Comparison of ENCODE assay signal across 9 mouse cellular contexts in genomic region chr12:28675925-28676209, GRCm38 (mm10). TPM values are rescaled to one million over a fixed set of nuclear protein-coding genes. Genes with fewer than 3 reads are reported as not detected.
DNase-seq lines count a peak whose midpoint lies in the region; ATAC-seq and TF ChIP-seq lines count a peak whose summit lies in the region.
"Had no signal": no experiment of that assay in that cellular context is flagged by ENCODE, and none has a peak within 500 bp of the region (broad histone marks: within the 10 kb centered on the region; RNA-seq: fewer than 3 reads in every experiment).

No protein-coding gene starts in this region.

- H3K27ac ChIP-seq in lung, embryonic 14.5 days (ENCODE audit: low read depth): peak overlapping the region; percentile 95
- H3K27ac ChIP-seq in forebrain, embryonic 10.5 days: peak overlapping the region; percentile 89
- H3K27ac ChIP-seq in limb, embryonic 11.5 days (replicated peaks; ENCODE audit: low read depth, low read length): peak overlapping the region; percentile 80
- peak overlapping the region; percentile 93 for H3K27ac ChIP-seq in neural tube, embryonic 15.5 days (replicated peaks)

- H3K4me1 ChIP-seq in lung, embryonic 14.5 days (ENCODE audit: insufficient read depth): peaks cover 9% of the 10 kb centered on the region
- H3K4me1 ChIP-seq in forebrain, embryonic 10.5 days: peaks cover 19% of the 10 kb centered on the region
- H3K4me1 ChIP-seq in limb, embryonic 11.5 days (ENCODE audit: control insufficient read depth, insufficient read depth, low read length): no peaks in the 10 kb centered on the region
- peaks cover 18% of the 10 kb centered on the region for H3K4me1 ChIP-seq in neural tube, embryonic 15.5 days

- no peak for DNase-seq in lung, embryonic 14.5 days
- DNase-seq in lung, postnatal 4 days: no peak
- no peak for DNase-seq in forebrain, embryonic 10.5 days (ENCODE audit: extremely low spot score, low spot score)
- DNase-seq in limb, embryonic 11.5 days (ENCODE audit: low spot score): no peak
- no peak for DNase-seq in thymus, postnatal 14 days
- DNase-seq in left cerebral cortex, postnatal 14 days (ENCODE audit: low spot score in 2 of 2): no peak
- DNase-seq in right cerebral cortex, postnatal 25 days: no peak

- peak overlapping the region; percentile 74 for H3K4me2 ChIP-seq in lung, embryonic 14.5 days
- peak overlapping the region; percentile 54 for H3K4me2 ChIP-seq in limb, embryonic 11.5 days (ENCODE audit: low read depth, severe bottlenecking)
- H3K4me2 ChIP-seq in neural tube, embryonic 15.5 days: peak overlapping the region; percentile 62

- peak overlapping the region; percentile 53 for H3K4me3 ChIP-seq in lung, embryonic 14.5 days (ENCODE audit: low read depth, low read length)
- H3K4me3 ChIP-seq in forebrain, embryonic 10.5 days: peak overlapping the region; percentile 61
- peak overlapping the region; percentile 47 for H3K4me3 ChIP-seq in limb, embryonic 11.5 days (ENCODE audit: low read depth, low read length)
- peak overlapping the region; percentile 54 for H3K4me3 ChIP-seq in neural tube, embryonic 15.5 days (replicated peaks)

- TF ChIP-seq CTCF in lung, embryonic 14.5 days (IDR thresholded peaks at IDR 0.05; ENCODE audit: low read depth): no peak

- H3K9me3 ChIP-seq in lung, embryonic 14.5 days (ENCODE audit: low read depth, low read length): no peaks in the 10 kb centered on the region
- no peaks in the 10 kb centered on the region; the same call in 1 of the 2 replicates for H3K9me3 ChIP-seq in forebrain, embryonic 10.5 days
- 0 out of 2 replicates have a peak, but pooled peaks cover 2% of the 10 kb centered on the region for H3K9me3 ChIP-seq in limb, embryonic 11.5 days (ENCODE audit: control insufficient read depth, low read length)
- H3K9me3 ChIP-seq in neural tube, embryonic 15.5 days (replicated peaks): no peaks in the 10 kb centered on the region

- peaks cover 9% of the 10 kb centered on the region for H3K36me3 ChIP-seq in lung, embryonic 14.5 days (ENCODE audit: insufficient read depth)
- peaks cover 30% of the 10 kb centered on the region for H3K36me3 ChIP-seq in forebrain, embryonic 10.5 days (replicated peaks)
- no peaks in the 10 kb centered on the region; the same call in 1 of the 2 replicates for H3K36me3 ChIP-seq in limb, embryonic 11.5 days (ENCODE audit: control insufficient read depth, insufficient read depth, low read length)
- H3K36me3 ChIP-seq in neural tube, embryonic 15.5 days: peaks cover 5% of the 10 kb centered on the region; the same call in 1 of the 2 replicates

- intact Hi-C loops in left cerebral cortex, postnatal 14 days (cut with DNase I): no loop called here

- 51% methylated on average over 5 of the region's 5 CpGs for WGBS in lung, embryonic 14.5 days
- WGBS in forebrain, embryonic 10.5 days: 76% methylated on average over 5 of the region's 5 CpGs
- WGBS in limb, embryonic 11.5 days: 72% methylated on average over 5 of the region's 5 CpGs
- WGBS in neural tube, embryonic 15.5 days: 77% methylated on average over 5 of the region's 5 CpGs

- no peaks in the 10 kb centered on the region for H3K27me3 ChIP-seq in lung, embryonic 14.5 days (ENCODE audit: insufficient read depth, low read length)
- H3K27me3 ChIP-seq in forebrain, embryonic 10.5 days (ENCODE audit: poor library complexity, severe bottlenecking): no peaks in the 10 kb centered on the region
- no peaks in the 10 kb centered on the region for H3K27me3 ChIP-seq in limb, embryonic 11.5 days (ENCODE audit: control insufficient read depth, insufficient read depth, low read length)
- no peaks in the 10 kb centered on the region for H3K27me3 ChIP-seq in neural tube, embryonic 15.5 days (replicated peaks)

- 0 out of 2 replicates have a peak, but pooled peaks have one; percentile 3 for ATAC-seq in lung, embryonic 14.5 days (ENCODE audit: insufficient read depth)
- no peak for ATAC-seq in limb, embryonic 11.5 days (ENCODE audit: insufficient number of reproducible peaks, low FRiP score, low TSS enrichment, low read depth)
- ATAC-seq in neural tube, embryonic 15.5 days (ENCODE audit: low FRiP score): no peak

- peak overlapping the region; percentile 62 for H3K9ac ChIP-seq in lung, embryonic 14.5 days
- peak overlapping the region; percentile 69 for H3K9ac ChIP-seq in limb, embryonic 11.5 days (ENCODE audit: low read length)
- H3K9ac ChIP-seq in neural tube, embryonic 15.5 days (replicated peaks): peak overlapping the region; percentile 72

RNA-seq across cellular contexts. Expression of gene Adi1, which starts 0.8 kb away (rescaled TPM):
- polyA plus RNA-seq in lung, embryonic 14.5 days (2014; fragmentation: Nextera tagmentation; extraction: Ambion mirVana): 80.8 and 83.7 TPM in 2 replicates
- polyA plus RNA-seq in forebrain, embryonic 10.5 days (2016; fragmentation: Nextera tagmentation; extraction: Ambion mirVana): 53.4 and 59.2 TPM in 2 replicates
- 71.1 and 72.1 TPM in 2 replicates for polyA plus RNA-seq in limb, embryonic 11.5 days (2014; fragmentation: Nextera tagmentation; extraction: Ambion mirVana)
- 27.0 and 42.0 TPM in 2 replicates for polyA plus RNA-seq in neural tube, embryonic 15.5 days (2015; fragmentation: Nextera tagmentation; extraction: Ambion mirVana)
- 10 to 100 TPM; 16.9 to 19.8 TPM for total RNA-seq in left cerebral cortex, postnatal 14 days (2021)

RNA-seq across cellular contexts. Expression of gene Rnaseh1, which starts 26.5 kb away (rescaled TPM):
- 30.0 and 32.8 TPM in 2 replicates for polyA plus RNA-seq in lung, embryonic 14.5 days (2014; fragmentation: Nextera tagmentation; extraction: Ambion mirVana)
- 33.6 and 37.1 TPM in 2 replicates for polyA plus RNA-seq in forebrain, embryonic 10.5 days (2016; fragmentation: Nextera tagmentation; extraction: Ambion mirVana)
- polyA plus RNA-seq in limb, embryonic 11.5 days (2014; fragmentation: Nextera tagmentation; extraction: Ambion mirVana): 32.5 and 33.7 TPM in 2 replicates
- polyA plus RNA-seq in neural tube, embryonic 15.5 days (2015; fragmentation: Nextera tagmentation; extraction: Ambion mirVana): 21.0 and 25.1 TPM in 2 replicates
- total RNA-seq in left cerebral cortex, postnatal 14 days (2021): 10 to 100 TPM; 10.7 to 10.8 TPM

RNA-seq across cellular contexts. Expression of gene Rps7, which starts 40.1 kb away (rescaled TPM):
- polyA plus RNA-seq in lung, embryonic 14.5 days (2014; fragmentation: Nextera tagmentation; extraction: Ambion mirVana): 950 and 1,052 TPM in 2 replicates
- polyA plus RNA-seq in forebrain, embryonic 10.5 days (2016; fragmentation: Nextera tagmentation; extraction: Ambion mirVana): 656 and 679 TPM in 2 replicates
- 822 and 864 TPM in 2 replicates for polyA plus RNA-seq in limb, embryonic 11.5 days (2014; fragmentation: Nextera tagmentation; extraction: Ambion mirVana)
- 417 and 491 TPM in 2 replicates for polyA plus RNA-seq in neural tube, embryonic 15.5 days (2015; fragmentation: Nextera tagmentation; extraction: Ambion mirVana)
- total RNA-seq in left cerebral cortex, postnatal 14 days (2021): 100 to 1,000 TPM; 244 to 277 TPM

RNA-seq across cellular contexts. Expression of gene Colec11, which starts 52.7 kb away (rescaled TPM):
- polyA plus RNA-seq in lung, embryonic 14.5 days (2014; fragmentation: Nextera tagmentation; extraction: Ambion mirVana): 2.6 and 3.4 TPM in 2 replicates
- polyA plus RNA-seq in forebrain, embryonic 10.5 days (2016; fragmentation: Nextera tagmentation; extraction: Ambion mirVana): 0.10 and 0.23 TPM in 2 replicates
- polyA plus RNA-seq in limb, embryonic 11.5 days (2014; fragmentation: Nextera tagmentation; extraction: Ambion mirVana): 0.21 and 0.24 TPM in 2 replicates
- polyA plus RNA-seq in neural tube, embryonic 15.5 days (2015; fragmentation: Nextera tagmentation; extraction: Ambion mirVana): 1.1 and 1.4 TPM in 2 replicates
- under 1 TPM; 0.49 to 0.75 TPM for total RNA-seq in left cerebral cortex, postnatal 14 days (2021)
- total RNA-seq: neutrophil, adult 5-6 weeks had no signal
